In genomic region chr4:134156744-134157143, GRCm38 (mm10) we compare ENCODE assay signal across 8 mouse cellular contexts. TPM values are rescaled to one million over a fixed set of nuclear protein-coding genes. Genes with fewer than 3 reads are reported as not detected.
A peak's percentile ranks its signal among the peaks of the same experiment; 100 is the strongest.
DNase-seq lines count a peak whose midpoint lies in the region.

No protein-coding gene starts in this region.

- DNase-seq in adrenal gland, adult (ENCODE audit: inconsistent age in 2 of 2, low spot score in 1 of 2): peak; percentile 51 to 74
- no peak for DNase-seq in adrenal gland, adult 18-20 months (ENCODE audit: low spot score in 2 of 2)
- DNase-seq in urinary bladder, adult 18-20 months (ENCODE audit: low spot score in 2 of 2): peak; percentile 17 to 49
- DNase-seq in urinary bladder, postnatal 10 days (ENCODE audit: low spot score): no peak
- peak; percentile 30 to 67 for DNase-seq in left cerebral cortex, adult 9 months (ENCODE audit: low spot score in 2 of 2)
- DNase-seq in ovary, postnatal 10 days (ENCODE audit: low spot score): no peak
- DNase-seq in spleen, postnatal 10 days (ENCODE audit: low spot score in 2 of 2): no peak
- no peak for DNase-seq in cerebellum, adult 8-10 months

RNA-seq across cellular contexts. Expression of gene Sh3bgrl3, which starts 28.2 kb away (rescaled TPM):
- 100 to 1,000 TPM in 1 of 2 experiments, 10 to 100 TPM in 1; 73.4 to 102 TPM for total RNA-seq in adrenal gland, adult 18-20 months (2021)

RNA-seq across cellular contexts. Expression of gene Cep85, which starts 30.2 kb away (rescaled TPM):
- 10 to 100 TPM; 12.9 to 15.4 TPM for total RNA-seq in adrenal gland, adult 18-20 months (2021)

RNA-seq across cellular contexts. Expression of gene Gm7534, which starts 46.1 kb away (rescaled TPM):
- total RNA-seq in adrenal gland, adult 18-20 months (2021): not detected

RNA-seq across cellular contexts. Expression of gene Ubxn11, which starts 54.4 kb away (rescaled TPM):
- total RNA-seq in adrenal gland, adult 18-20 months (2021): 10 to 100 TPM in 1 of 2 experiments, 1 to 10 TPM in 1; 8.7 to 12.6 TPM

Comparison
In these comparisons a context has a peak if more than half of its experiments do, and no peak if none do; other contexts are left out.
1. DNase-seq: peak in adrenal gland, adult (2 of 2), urinary bladder, adult 18-20 months (2 of 2) and left cerebral cortex, adult 9 months (2 of 2); none in adrenal gland, adult 18-20 months (0 of 2), urinary bladder, postnatal 10 days (single experiment), ovary, postnatal 10 days (single experiment), spleen, postnatal 10 days (0 of 2) and cerebellum, adult 8-10 months (single experiment).